Mouse (Mus musculus) liver, embryonic 12.5 days (tissue): Measurements from ENCODE around the gene Smpd3. TPM values are rescaled to one million over a fixed set of nuclear protein-coding genes. Genes with fewer than 3 reads are reported as not detected.
A peak's percentile ranks its signal among the peaks of the same experiment; 100 is the strongest.

Source experiments
- ATAC-seq: fragments of 200-750 bp; cut with Nextera tagmentation; 2 replicates; pipeline ENCODE4 v1.8.0; 2017; ENCODE audit warnings: moderate number of reproducible peaks, mild to moderate bottlenecking, moderate library complexity
- H3K27ac ChIP-seq: fragments of 300-500 bp; sonication (generic); 2 replicates; pipeline ENCODE4 v1.5.1; 2016; ENCODE audit warnings: mild to moderate bottlenecking
- H3K27me3 ChIP-seq: fragments of 300-500 bp; sonication (generic); replicated peaks from 2 replicates; pipeline ENCODE4 v1.6.1; 2016; ENCODE audit warnings: mild to moderate bottlenecking, moderate library complexity
- H3K36me3 ChIP-seq: fragments of 300-500 bp; sonication (generic); 2 replicates; pipeline ENCODE4 v1.6.1; 2016; ENCODE audit warnings: mild to moderate bottlenecking, moderate library complexity
- H3K4me1 ChIP-seq: fragments of 300-500 bp; sonication (generic); 2 replicates; pipeline ENCODE4 v1.6.1; 2016
- H3K4me2 ChIP-seq: fragments of 300-500 bp; sonication (generic); 2 replicates; pipeline ENCODE4 v1.6.1; 2016; ENCODE audit warnings: mild to moderate bottlenecking, moderate library complexity
- H3K4me3 ChIP-seq: fragments of 300-500 bp; sonication (generic); 2 replicates; pipeline ENCODE4 v1.5.1; 2016; ENCODE audit warnings: mild to moderate bottlenecking, moderate library complexity
- H3K9ac ChIP-seq: fragments of 300-500 bp; sonication (generic); 2 replicates; pipeline ENCODE4 v1.6.1; 2016; ENCODE audit warnings: mild to moderate bottlenecking, moderate library complexity
- H3K9me3 ChIP-seq: fragments of 300-500 bp; sonication (generic); replicated peaks from 2 replicates; pipeline ENCODE4 v1.6.1; 2016; ENCODE audit warnings: mild to moderate bottlenecking, moderate library complexity
- WGBS: fragments of 180-500 bp; shearing (Covaris S2); methylation state at CpG from one replicate; pipeline ENCODE4 v1.1.7; 2016; ENCODE audit not compliant: insufficient replicate concordance; 5-methylcytosine and 5-hydroxymethylcytosine counted together
- polyA plus RNA-seq: library from polyadenylated mRNA; unstranded; fragments of >200 nt; fragmentation: Nextera tagmentation; extraction: Ambion mirVana; gene quantifications from 2 replicates; pipeline ENCODE4 v1.2.1, GENCODE M21; 2016

Smpd3 gene
- polyA plus RNA-seq, 1 experiment from 2014 or later, result 0.92 TPM

DNA sequence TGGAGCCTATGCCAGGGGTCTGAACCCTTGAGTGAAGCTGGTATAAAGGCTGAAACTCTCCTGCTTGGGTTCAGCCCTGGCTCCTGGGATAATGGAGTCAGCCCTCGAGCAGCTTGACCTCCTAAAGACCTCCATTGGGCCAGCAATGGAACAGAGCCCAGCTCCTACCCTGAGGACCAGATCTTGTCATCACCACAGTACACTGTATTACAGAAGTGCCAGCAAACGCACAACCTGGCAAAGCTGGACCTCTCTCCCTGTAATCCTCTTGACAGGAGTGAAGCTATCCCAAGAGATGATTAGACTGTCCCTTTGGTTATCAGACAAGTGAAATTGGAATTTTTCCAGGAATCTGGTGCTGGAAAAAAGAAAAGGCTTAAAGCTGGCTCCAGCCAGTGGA lies 13.3 kb upstream of the Smpd3 start:
- Histone ChIP-seq H3K9ac (no peak overlapping the region), H3K4me1 (no peaks in the 10 kb centered on the region), H3K4me2 (no peak overlapping the region), H3K36me3 (no peaks in the 10 kb centered on the region), H3K9me3 (no peaks in the 10 kb centered on the region), H3K27me3 (no peaks in the 10 kb centered on the region), H3K27ac (no peak overlapping the region), H3K4me3 (no peak overlapping the region)
- no peak for ATAC-seq
- 32% methylated on average over 2 of the region's 2 CpGs for WGBS

GRCm38 (mm10) chr8:106349398-106349797 lies 11.6 kb upstream of the Smpd3 start:
- no peaks in the 10 kb centered on the region for H3K27me3 ChIP-seq
- H3K27ac ChIP-seq, result no peak overlapping the region
- H3K9ac ChIP-seq, result no peak overlapping the region
- H3K4me3 ChIP-seq, result no peak overlapping the region
- H3K36me3 ChIP-seq, result no peaks in the 10 kb centered on the region
- H3K4me1 ChIP-seq, result no peaks in the 10 kb centered on the region
- no peaks in the 10 kb centered on the region for H3K9me3 ChIP-seq
- WGBS, result 56% methylated on average over 11 of the region's 11 CpGs
- no peak overlapping the region for H3K4me2 ChIP-seq
- ATAC-seq, result no peak

DNA sequence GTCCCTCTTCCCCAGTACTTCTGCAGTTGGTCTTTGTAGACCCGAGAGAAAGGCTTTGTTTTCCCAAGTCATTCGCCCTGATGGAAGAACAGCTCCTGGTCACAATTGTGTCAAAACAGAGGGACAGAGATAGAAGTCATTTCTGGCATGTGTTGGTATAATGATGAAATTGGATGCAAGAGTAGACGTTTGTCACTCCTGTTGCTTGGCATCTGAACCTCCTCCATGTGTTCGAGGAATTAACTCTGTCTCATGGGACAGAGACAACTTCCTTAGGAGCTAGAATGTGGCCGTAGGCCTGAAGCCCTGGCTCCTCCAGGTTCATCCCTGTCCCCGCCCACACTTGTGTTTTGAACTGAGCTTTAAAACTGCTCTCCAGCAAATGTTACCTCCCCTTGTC lies 8.3 kb upstream of the Smpd3 start:
- WGBS, result 55% methylated on average over 6 of the region's 6 CpGs
- H3K9me3 ChIP-seq, result no peaks in the 10 kb centered on the region
- ATAC-seq, result no peak

GRCm38 (mm10) chr8:106343471-106343870 lies 5.7 kb upstream of the Smpd3 start:
- 53% methylated on average over 5 of the region's 5 CpGs for WGBS
- Histone ChIP-seq H3K9ac (no peak overlapping the region), H3K27me3 (no peaks in the 10 kb centered on the region), H3K4me2 (no peak overlapping the region), H3K36me3 (no peaks in the 10 kb centered on the region), H3K4me1 (0 out of 2 replicates have a peak, but pooled peaks cover 5% of the 10 kb centered on the region), H3K4me3 (no peak overlapping the region), H3K9me3 (no peaks in the 10 kb centered on the region), H3K27ac (no peak overlapping the region)
- ATAC-seq, result no peak

More for the DNA sequence above, 8.3 kb upstream of the Smpd3 start:
- Histone ChIP-seq H3K4me1 (no peaks in the 10 kb centered on the region), H3K36me3 (no peaks in the 10 kb centered on the region), H3K27me3 (no peaks in the 10 kb centered on the region), H3K9ac (no peak overlapping the region), H3K27ac (no peak overlapping the region), H3K4me2 (no peak overlapping the region), H3K4me3 (no peak overlapping the region)

- no peak for ATAC-seq
- 24% methylated on average over 7 of the region's 7 CpGs for WGBS
These were observed 5.0 kb upstream of the Smpd3 start for GRCm38 (mm10) chr8:106342828-106343227.

GRCm38 (mm10) chr8:106338741-106339209 lies 987 bp upstream of the Smpd3 start:
- H3K9me3 ChIP-seq, result no peaks in the 10 kb centered on the region
- no peak for ATAC-seq
- peak overlapping the region; percentile 61 for H3K4me2 ChIP-seq
- peaks cover 38% of the 10 kb centered on the region for H3K27me3 ChIP-seq
- no peak overlapping the region for H3K9ac ChIP-seq
- peaks cover 25% of the 10 kb centered on the region for H3K4me1 ChIP-seq
- 30% methylated on average over 8 of the region's 8 CpGs for WGBS
- no peaks in the 10 kb centered on the region for H3K36me3 ChIP-seq
- peak overlapping the region; percentile 47; the same call in 1 of the 2 replicates for H3K4me3 ChIP-seq
- no peak overlapping the region for H3K27ac ChIP-seq

More at GRCm38 (mm10) chr8:106342828-106343227, 5.0 kb upstream of the Smpd3 start:
- no peaks in the 10 kb centered on the region for H3K36me3 ChIP-seq
- H3K4me3 ChIP-seq, result no peak overlapping the region
- H3K9ac ChIP-seq, result no peak overlapping the region
- H3K27ac ChIP-seq, result no peak overlapping the region
- H3K4me2 ChIP-seq, result no peak overlapping the region
- H3K27me3 ChIP-seq, result peaks cover under 1% of the 10 kb centered on the region; the same call in 1 of the 2 replicates
- 0 out of 2 replicates have a peak, but pooled peaks cover 10% of the 10 kb centered on the region for H3K4me1 ChIP-seq
- H3K9me3 ChIP-seq, result no peaks in the 10 kb centered on the region

GRCm38 (mm10) chr8:106336561-106336960 lies 1.2 kb downstream of the Smpd3 start:
- H3K4me2 ChIP-seq, result 0 out of 2 replicates have a peak overlapping the region, but pooled peaks have one; percentile 18

GRCm38 (mm10) chr8:106336031-106336430 lies 1.8 kb downstream of the Smpd3 start:
- Histone ChIP-seq H3K4me3 (no peak overlapping the region), H3K9ac (no peak overlapping the region), H3K27me3 (peaks cover 53% of the 10 kb centered on the region), H3K4me2 (no peak overlapping the region), H3K9me3 (no peaks in the 10 kb centered on the region), H3K4me1 (peaks cover 25% of the 10 kb centered on the region), H3K27ac (no peak overlapping the region), H3K36me3 (no peaks in the 10 kb centered on the region)
- 57% methylated on average over 4 of the region's 4 CpGs for WGBS
- no peak for ATAC-seq

More at GRCm38 (mm10) chr8:106336561-106336960, 1.2 kb downstream of the Smpd3 start:
- Histone ChIP-seq H3K27ac (no peak overlapping the region), H3K4me3 (0 out of 2 replicates have a peak overlapping the region, but pooled peaks have one; percentile 9), H3K9me3 (no peaks in the 10 kb centered on the region), H3K4me1 (peaks cover 25% of the 10 kb centered on the region), H3K27me3 (peaks cover 53% of the 10 kb centered on the region), H3K36me3 (no peaks in the 10 kb centered on the region), H3K9ac (no peak overlapping the region)
- ATAC-seq, result no peak
- 6% methylated on average over 27 of the region's 41 CpGs for WGBS

- WGBS, result 43% methylated on average over 4 of the region's 4 CpGs
- H3K4me2 ChIP-seq, result no peak overlapping the region
- H3K4me1 ChIP-seq, result peaks cover 25% of the 10 kb centered on the region
These were observed 2.6 kb downstream of the Smpd3 start for GRCm38 (mm10) chr8:106335196-106335595.

DNA sequence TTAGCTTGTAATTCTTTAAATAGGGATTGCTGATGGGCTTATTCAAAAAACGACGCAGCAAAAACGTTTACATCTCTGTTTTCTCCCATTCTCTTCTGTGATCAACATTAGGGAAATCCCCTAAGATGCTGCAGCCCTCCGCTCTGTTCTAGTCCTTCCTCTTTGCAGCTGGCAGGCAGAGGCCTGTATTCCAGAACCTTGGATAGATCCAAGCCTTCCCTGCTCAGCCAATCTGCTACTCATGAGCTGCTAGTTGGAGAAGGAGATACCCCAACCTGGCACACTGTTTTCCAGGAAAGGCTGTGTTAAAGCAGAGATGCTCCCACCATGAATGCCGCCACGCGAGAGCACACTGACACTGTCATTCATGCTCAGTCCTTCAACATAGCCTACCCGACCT lies 4.4 kb downstream of the Smpd3 start:
- H3K4me1 ChIP-seq, result peaks cover 19% of the 10 kb centered on the region
- H3K9me3 ChIP-seq, result no peaks in the 10 kb centered on the region
- no peak overlapping the region for H3K4me3 ChIP-seq
- no peak overlapping the region for H3K27ac ChIP-seq
- WGBS, result 28% methylated on average over 8 of the region's 8 CpGs
- no peak overlapping the region for H3K9ac ChIP-seq
- no peak overlapping the region for H3K4me2 ChIP-seq
- no peaks in the 10 kb centered on the region for H3K36me3 ChIP-seq
- ATAC-seq, result no peak
- peaks cover 53% of the 10 kb centered on the region for H3K27me3 ChIP-seq

More at GRCm38 (mm10) chr8:106335196-106335595, 2.6 kb downstream of the Smpd3 start:
- no peak for ATAC-seq
- Histone ChIP-seq H3K9me3 (no peaks in the 10 kb centered on the region), H3K36me3 (no peaks in the 10 kb centered on the region), H3K27me3 (peaks cover 53% of the 10 kb centered on the region), H3K9ac (no peak overlapping the region), H3K4me3 (no peak overlapping the region), H3K27ac (no peak overlapping the region)

GRCm38 (mm10) chr8:106332498-106332897 lies 5.3 kb downstream of the Smpd3 start:
- no peak overlapping the region for H3K4me3 ChIP-seq
- peaks cover 12% of the 10 kb centered on the region for H3K4me1 ChIP-seq
- no peak overlapping the region for H3K9ac ChIP-seq
- ATAC-seq, result no peak
- H3K27ac ChIP-seq, result no peak overlapping the region
- no peak overlapping the region for H3K4me2 ChIP-seq
- peaks cover 49% of the 10 kb centered on the region for H3K27me3 ChIP-seq
- H3K9me3 ChIP-seq, result no peaks in the 10 kb centered on the region
- no peaks in the 10 kb centered on the region for H3K36me3 ChIP-seq
- 52% methylated on average over 4 of the region's 4 CpGs for WGBS

- Histone ChIP-seq H3K27me3 (peaks cover 7% of the 10 kb centered on the region), H3K4me1 (no peaks in the 10 kb centered on the region), H3K4me3 (no peak overlapping the region), H3K36me3 (no peaks in the 10 kb centered on the region), H3K27ac (no peak overlapping the region), H3K9ac (no peak overlapping the region), H3K9me3 (no peaks in the 10 kb centered on the region), H3K4me2 (no peak overlapping the region)
- WGBS, result 61% methylated on average over 4 of the region's 4 CpGs
- no peak for ATAC-seq
These were observed 11.2 kb downstream of the Smpd3 start for GRCm38 (mm10) chr8:106326624-106327023.

GRCm38 (mm10) chr8:106321434-106321833 lies 16.4 kb downstream of the Smpd3 start:
- Histone ChIP-seq H3K27me3 (peaks cover 4% of the 10 kb centered on the region; the same call in 1 of the 2 replicates), H3K9me3 (no peaks in the 10 kb centered on the region), H3K27ac (no peak overlapping the region), H3K9ac (no peak overlapping the region), H3K4me2 (no peak overlapping the region), H3K4me3 (no peak overlapping the region), H3K36me3 (no peaks in the 10 kb centered on the region), H3K4me1 (no peaks in the 10 kb centered on the region)
- 66% methylated on average over 7 of the region's 7 CpGs for WGBS
- ATAC-seq, result no peak
